Mouse (Mus musculus) CH12.LX (cell line): ENCODE results near the gene Akp3.

Experiments used
- CTCF ChIP-seq, 2 experiments: IDR thresholded peaks in 1 of 2; conservative IDR thresholded peaks in 1 of 2; 2 replicates each; pipeline ENCODE4 v1.5.1; 2011 to 2012; ENCODE audit warnings: low read depth in 2 of 2, low read length in 2 of 2, improper control_type of control experiment in 1 of 2, inconsistent platforms in 1 of 2, mild to moderate bottlenecking in 1 of 2, moderate library complexity in 1 of 2
- MAZ ChIP-seq: IDR thresholded peaks from 2 replicates; pipeline ENCODE4 v1.6.1; 2012; ENCODE audit warnings: low read depth, mild to moderate bottlenecking, inconsistent platforms, low read length, improper control_type of control experiment, moderate library complexity
- MYC ChIP-seq: IDR thresholded peaks from 2 replicates; pipeline ENCODE4 v1.6.1; 2011; ENCODE audit warnings: low read depth, mild to moderate bottlenecking, improper control_type of control experiment, low read length
- ZC3H11A ChIP-seq: IDR thresholded peaks from 2 replicates; pipeline ENCODE4 v1.6.1; 2012; ENCODE audit warnings: low read depth, mild to moderate bottlenecking, inconsistent platforms, low read length, improper control_type of control experiment
- ZMIZ1 ChIP-seq: IDR thresholded peaks from 2 replicates; pipeline ENCODE4 v1.6.1; 2012; ENCODE audit warnings: low read depth, mild to moderate bottlenecking, inconsistent platforms, low read length, improper control_type of control experiment

- TF ChIP-seq ZC3H11A (no peak), MAZ (no peak), ZMIZ1 (no peak), MYC (no peak), CTCF (conservative IDR thresholded peaks at IDR 0.05 in 1 of 2, IDR thresholded peaks at IDR 0.05 in 1 of 2; ENCODE audit: low read depth in 2 of 2, low read length in 2 of 2) (no peak)
Measured at GRCm38 (mm10) chr1:87156199-87156587, 31.4 kb downstream of the Akp3 start, which contains the start of gene Ecel1.
